Mouse (Mus musculus) midbrain, postnatal 0 days (tissue): ENCODE measurements around the gene 1700001O22Rik. TPM values are rescaled to one million over a fixed set of nuclear protein-coding genes. Genes with fewer than 3 reads are reported as not detected.

Experiments
- ATAC-seq: fragments of 200-750 bp; cut with Nextera tagmentation; 2 replicates; pipeline ENCODE4 v1.8.0; 2017; ENCODE audit warnings: moderate number of reproducible peaks, mild to moderate bottlenecking, moderate TSS enrichment, moderate library complexity; ENCODE audit not compliant: low FRiP score
- DNase-seq: peaks from one replicate; pipeline ENCODE4 v3.0.0-alpha.2; 2015; ENCODE audit warnings: low spot score
- H3K27ac ChIP-seq: fragments of 300-500 bp; sonication (generic); 2 replicates; pipeline ENCODE4 v1.5.1; 2014; ENCODE audit warnings: low read depth, mild to moderate bottlenecking, low read length, mixed read lengths
- H3K27me3 ChIP-seq: fragments of 300-500 bp; sonication (generic); 2 replicates; pipeline ENCODE4 v1.6.1; 2014; ENCODE audit warnings: low read length, control low read depth, mixed read lengths; ENCODE audit not compliant: insufficient read depth
- H3K36me3 ChIP-seq: fragments of 300-500 bp; sonication (generic); 2 replicates; pipeline ENCODE4 v1.6.1; 2014; ENCODE audit warnings: low read length, control low read depth, mixed read lengths; ENCODE audit not compliant: insufficient read depth
- H3K4me1 ChIP-seq: fragments of 300-500 bp; sonication (generic); 2 replicates; pipeline ENCODE4 v1.6.1; 2014; ENCODE audit warnings: mild to moderate bottlenecking, control low read depth, antibody characterized with exemption, low read length, mixed read lengths; ENCODE audit not compliant: insufficient read depth
- H3K4me2 ChIP-seq: fragments of 300-500 bp; sonication (generic); 2 replicates; pipeline ENCODE4 v1.6.1; 2014; ENCODE audit warnings: low read depth, mild to moderate bottlenecking, low read length, mixed read lengths; ENCODE audit not compliant: poor library complexity, severe bottlenecking
- H3K4me3 ChIP-seq: fragments of 300-500 bp; sonication (generic); 2 replicates; pipeline ENCODE4 v1.5.1; 2014; ENCODE audit warnings: low read depth, mild to moderate bottlenecking, low read length, moderate library complexity
- H3K9ac ChIP-seq: fragments of 300-500 bp; sonication (generic); replicated peaks from 2 replicates; pipeline ENCODE4 v1.6.1; 2014; ENCODE audit warnings: mild to moderate bottlenecking, low read length, moderate library complexity, mixed read lengths; ENCODE audit not compliant: poor library complexity, severe bottlenecking
- H3K9me3 ChIP-seq: fragments of 300-500 bp; sonication (generic); 2 replicates; pipeline ENCODE4 v1.6.1; 2016; ENCODE audit warnings: low read length, control low read depth
- CTCF ChIP-seq: IDR thresholded peaks from 2 replicates; pipeline ENCODE4 v1.5.1; 2016; ENCODE audit warnings: antibody characterized with exemption, mild to moderate bottlenecking
- WGBS: fragments of 180-500 bp; shearing (Covaris S2); extraction: QIAGEN DNeasy Blood & Tissue Kit; methylation state at CpG from one replicate; pipeline ENCODE4 v1.1.7; 2014; 5-methylcytosine and 5-hydroxymethylcytosine counted together
- polyA plus RNA-seq: library from polyadenylated mRNA; unstranded; fragments of >200 nt; fragmentation: Nextera tagmentation; extraction: Ambion mirVana; gene quantifications from 2 replicates; pipeline ENCODE4 v1.2.1, GENCODE M21; 2015
- total RNA-seq: library from RNA; depleted of rRNA; stranded (reverse); fragments of >200 nt; gene quantifications from 2 replicates; pipeline ENCODE4 v1.2.3, GENCODE M21; 2014

1700001O22Rik gene
- total and polyA plus RNA-seq, 2 experiments from 2014 or later = 1.5 to 2.4 TPM

DNA sequence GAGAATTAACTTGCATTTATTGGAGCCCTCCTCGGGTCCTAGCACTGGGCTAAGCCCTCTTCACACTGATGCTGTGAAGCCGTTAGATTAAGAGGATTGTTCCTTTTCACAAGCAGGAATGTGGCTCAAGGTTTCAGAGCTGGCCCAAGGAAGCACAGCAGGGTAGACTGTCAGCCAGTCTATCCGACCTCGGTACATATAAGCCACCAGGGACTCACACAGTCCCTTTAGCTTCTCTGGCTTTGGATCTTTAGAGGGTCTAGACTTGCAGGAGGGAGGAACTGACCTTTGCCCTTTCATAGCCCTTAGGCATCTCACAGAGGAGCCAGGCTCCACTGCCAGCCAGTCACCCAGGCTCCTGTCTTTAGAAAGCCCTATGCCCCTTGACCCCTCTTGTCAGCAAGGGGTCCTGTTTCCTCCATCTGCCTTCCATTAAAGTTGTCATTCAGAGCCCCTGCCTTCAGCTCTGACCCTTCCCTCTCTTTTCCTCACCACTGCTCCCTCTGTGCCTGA is 26.9 kb upstream of the 1700001O22Rik start, which contains the start of gene Asb6:
Asb6 (minus strand) TSS at position 51 of the 513 bp plus-strand sequence.
- Histone ChIP-seq H3K4me1 (peaks cover 12% of the 10 kb centered on the region), H3K36me3 (peaks cover 10% of the 10 kb centered on the region), H3K4me3 (no peak within 1 kb of the TSS), H3K27ac (no peak within 1 kb of the TSS), H3K9ac (no peak within 1 kb of the TSS), H3K27me3 (no peaks in the 10 kb centered on the region), H3K4me2 (no peak within 1 kb of the TSS), H3K9me3 (no peaks in the 10 kb centered on the region)
- WGBS = 5% methylated on average over 4 of the region's 4 CpGs
- TF ChIP-seq CTCF = no peak
- no peak for ATAC-seq
- DNase-seq = no peak

DNA sequence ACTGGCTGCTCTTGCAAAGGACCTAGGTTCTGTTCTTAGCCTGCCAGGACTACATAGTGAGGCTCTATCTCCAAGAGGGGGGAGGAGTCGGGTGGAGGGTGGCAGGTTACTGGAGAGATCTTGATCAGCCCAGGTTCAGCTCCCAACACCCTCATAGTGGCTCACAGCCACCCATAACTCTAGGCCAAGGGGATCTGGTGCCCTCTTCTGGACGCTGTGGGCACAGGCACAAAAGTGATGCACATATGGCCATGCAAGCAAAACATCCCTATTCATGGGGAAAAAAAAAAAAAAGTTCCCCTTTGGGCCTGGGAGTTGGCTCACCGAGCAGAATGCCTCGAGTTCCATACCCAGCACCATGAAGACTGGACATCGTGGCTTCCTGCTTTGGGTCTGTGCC is 25.9 kb upstream of the 1700001O22Rik start:
- Histone ChIP-seq H3K9me3 (no peaks in the 10 kb centered on the region), H3K27me3 (no peaks in the 10 kb centered on the region), H3K4me2 (no peak overlapping the region), H3K36me3 (peaks cover 19% of the 10 kb centered on the region), H3K9ac (no peak overlapping the region), H3K4me3 (no peak overlapping the region), H3K27ac (no peak overlapping the region), H3K4me1 (peaks cover 12% of the 10 kb centered on the region)
- DNase-seq (no peak), ATAC-seq (no peak)
- peak; percentile 62 for TF ChIP-seq CTCF
- WGBS = 34% methylated on average over 5 of the region's 5 CpGs

DNA sequence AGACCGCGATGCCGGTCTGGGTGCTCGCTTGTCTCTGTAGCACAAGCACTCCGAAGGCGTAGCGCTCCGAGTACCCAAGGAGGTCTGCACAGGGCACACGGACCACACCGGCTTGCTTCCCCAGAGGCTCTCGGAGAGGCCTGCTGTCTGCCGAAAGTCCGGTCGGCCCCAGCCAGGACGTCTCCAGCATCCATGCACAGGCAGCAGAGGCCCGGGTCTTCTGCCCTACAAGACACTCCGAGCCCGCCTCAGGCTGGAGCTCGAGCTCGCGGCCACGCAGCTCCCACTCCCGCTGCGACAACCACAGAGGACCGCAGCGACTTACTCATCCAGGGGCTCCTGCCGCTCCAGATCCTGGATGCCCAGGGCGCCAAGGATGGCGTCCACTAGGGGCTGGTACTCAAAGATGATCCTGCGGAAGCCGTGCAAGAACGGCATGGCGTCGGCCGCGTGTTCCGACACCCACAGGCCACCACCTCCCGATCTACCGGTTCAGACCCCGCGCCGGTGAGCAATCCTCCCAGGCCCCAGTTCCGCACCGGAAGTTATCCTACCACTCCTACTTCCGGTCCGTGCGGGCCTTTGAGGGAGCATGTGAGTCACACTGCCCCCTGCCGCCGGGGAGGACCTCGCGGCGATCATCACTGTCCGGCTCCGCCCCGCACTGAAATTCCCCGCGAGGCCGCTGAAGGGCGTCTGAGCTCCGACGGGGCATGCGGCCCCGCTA is 24.5 kb upstream of the 1700001O22Rik start:
- Histone ChIP-seq H3K4me1 (peaks cover 12% of the 10 kb centered on the region), H3K27me3 (no peaks in the 10 kb centered on the region), H3K9ac (peak overlapping the region; percentile 93), H3K27ac (peak overlapping the region; percentile 76), H3K4me2 (peak overlapping the region; percentile 94), H3K9me3 (no peaks in the 10 kb centered on the region), H3K4me3 (peak overlapping the region; percentile 96), H3K36me3 (peaks cover 33% of the 10 kb centered on the region)
- ATAC-seq (peak; percentile 91), DNase-seq (peak; percentile 95)
- under 1% methylated on average over 63 of the region's 63 CpGs for WGBS
- TF ChIP-seq CTCF = peak; percentile 95

DNA sequence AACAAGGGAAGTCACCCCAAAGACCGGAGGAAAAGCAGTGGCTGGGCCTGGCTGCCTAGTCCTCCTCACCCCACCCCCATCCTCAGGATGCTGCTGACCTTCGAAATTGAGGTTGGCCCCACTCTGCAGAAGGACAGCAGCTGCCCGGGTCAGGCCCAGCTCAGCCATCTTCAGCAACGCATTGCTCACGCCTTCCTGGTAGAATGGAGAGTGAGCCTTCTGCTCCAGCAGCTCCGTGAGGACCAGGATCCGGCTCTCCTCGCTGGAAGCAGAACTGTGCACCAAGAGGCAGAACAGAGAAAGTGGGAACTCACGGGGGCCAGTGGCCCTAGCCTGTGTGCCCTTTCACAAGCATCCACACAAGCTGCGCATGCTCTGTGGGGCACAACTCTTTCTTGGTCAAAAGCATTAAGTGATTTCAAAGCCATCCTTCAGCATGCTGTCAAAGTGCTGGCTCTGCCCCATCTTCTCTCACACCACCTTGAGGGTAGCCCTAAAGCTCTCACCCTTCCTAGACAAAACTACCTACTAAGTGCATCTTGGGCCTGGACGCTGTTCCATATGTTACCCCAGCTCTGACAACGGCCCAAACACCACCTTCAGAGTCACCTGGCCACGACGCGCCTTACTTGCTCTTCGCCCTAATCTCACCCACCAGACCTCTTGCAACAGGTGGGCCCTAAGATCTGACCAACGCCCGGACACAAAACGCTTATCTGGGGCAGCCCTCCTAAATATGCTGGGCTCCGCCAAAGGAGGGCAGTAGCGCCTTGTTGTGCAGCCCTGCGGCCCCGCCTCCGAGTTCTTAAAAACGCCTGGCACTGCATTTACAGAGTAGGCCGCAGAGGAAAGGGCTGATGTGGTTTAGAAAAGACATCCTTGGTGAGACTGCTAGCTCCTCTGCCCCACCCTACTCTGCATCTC is 23.6 kb upstream of the 1700001O22Rik start:
- 37% methylated on average over 26 of the region's 26 CpGs for WGBS
- Histone ChIP-seq H3K4me3 (peak overlapping the region; percentile 96), H3K9ac (peak overlapping the region; percentile 93), H3K27me3 (no peaks in the 10 kb centered on the region), H3K4me2 (peak overlapping the region; percentile 94), H3K27ac (peak overlapping the region; percentile 76), H3K36me3 (peaks cover 41% of the 10 kb centered on the region), H3K9me3 (no peaks in the 10 kb centered on the region), H3K4me1 (peaks cover 12% of the 10 kb centered on the region)
- peak; percentile 59 for TF ChIP-seq CTCF
- ATAC-seq = no peak
- DNase-seq = peak; percentile 64

DNA sequence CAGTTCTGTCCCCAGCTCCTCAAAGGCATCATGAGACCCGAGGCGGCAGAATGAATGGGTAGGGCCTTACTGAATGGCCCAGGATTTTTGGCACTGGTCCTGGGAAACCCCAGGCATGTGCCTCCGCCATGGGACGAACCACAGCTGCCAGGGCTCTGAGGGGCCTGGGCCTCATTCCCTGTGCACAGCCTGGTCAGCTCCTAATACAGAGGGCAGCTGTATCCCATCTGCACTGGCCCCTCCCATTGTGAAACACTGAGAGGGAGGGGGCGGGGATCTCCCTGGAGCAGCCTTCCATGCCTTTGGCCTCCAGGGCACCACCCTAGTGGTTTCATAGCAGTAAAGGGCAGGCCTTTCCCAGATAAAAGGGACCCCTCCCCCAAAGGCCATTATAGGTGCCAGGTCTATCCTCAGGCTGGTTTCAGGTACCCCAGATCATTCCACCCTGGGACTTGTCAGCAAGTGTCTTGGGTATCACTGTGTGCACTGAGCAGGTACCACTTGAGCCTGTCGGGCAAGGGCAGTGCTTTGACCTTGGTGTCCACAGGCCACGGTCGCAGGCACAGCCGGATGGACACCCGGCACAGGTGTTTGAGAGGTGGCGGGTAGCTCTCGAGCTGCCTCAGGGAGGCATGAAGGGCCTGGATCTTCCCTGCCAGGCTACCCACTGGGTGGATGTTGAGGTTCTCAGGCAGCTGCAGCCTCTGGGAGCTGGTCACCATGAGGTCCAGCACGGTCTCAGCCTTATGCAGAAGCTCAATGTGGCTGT is 20.1 kb upstream of the 1700001O22Rik start:
- Histone ChIP-seq H3K9me3 (no peaks in the 10 kb centered on the region), H3K27me3 (no peaks in the 10 kb centered on the region), H3K36me3 (peaks cover 62% of the 10 kb centered on the region), H3K9ac (no peak overlapping the region), H3K4me1 (peaks cover 12% of the 10 kb centered on the region), H3K4me3 (no peak overlapping the region), H3K4me2 (no peak overlapping the region), H3K27ac (0 out of 2 replicates have a peak overlapping the region, but pooled peaks have one; percentile 7)
- no peak for TF ChIP-seq CTCF
- ATAC-seq = peak; percentile 27
- DNase-seq = peak; percentile 78
- 72% methylated on average over 13 of the region's 13 CpGs for WGBS
